Mouse (Mus musculus) retina, postnatal 7 days (tissue): ENCODE data around the gene Ccnl2.
"Not testable (repeated sequence)": the region's sequence is repeated elsewhere in the genome, so short reads cannot be mapped to it uniquely, and the experiment has no call there.

Experiments
- DNase-seq: peaks from one replicate; pipeline ENCODE4 v3.0.0-alpha.2; 2012; ENCODE audit warnings: low read depth, low spot score

Ccnl2 gene

DNA sequence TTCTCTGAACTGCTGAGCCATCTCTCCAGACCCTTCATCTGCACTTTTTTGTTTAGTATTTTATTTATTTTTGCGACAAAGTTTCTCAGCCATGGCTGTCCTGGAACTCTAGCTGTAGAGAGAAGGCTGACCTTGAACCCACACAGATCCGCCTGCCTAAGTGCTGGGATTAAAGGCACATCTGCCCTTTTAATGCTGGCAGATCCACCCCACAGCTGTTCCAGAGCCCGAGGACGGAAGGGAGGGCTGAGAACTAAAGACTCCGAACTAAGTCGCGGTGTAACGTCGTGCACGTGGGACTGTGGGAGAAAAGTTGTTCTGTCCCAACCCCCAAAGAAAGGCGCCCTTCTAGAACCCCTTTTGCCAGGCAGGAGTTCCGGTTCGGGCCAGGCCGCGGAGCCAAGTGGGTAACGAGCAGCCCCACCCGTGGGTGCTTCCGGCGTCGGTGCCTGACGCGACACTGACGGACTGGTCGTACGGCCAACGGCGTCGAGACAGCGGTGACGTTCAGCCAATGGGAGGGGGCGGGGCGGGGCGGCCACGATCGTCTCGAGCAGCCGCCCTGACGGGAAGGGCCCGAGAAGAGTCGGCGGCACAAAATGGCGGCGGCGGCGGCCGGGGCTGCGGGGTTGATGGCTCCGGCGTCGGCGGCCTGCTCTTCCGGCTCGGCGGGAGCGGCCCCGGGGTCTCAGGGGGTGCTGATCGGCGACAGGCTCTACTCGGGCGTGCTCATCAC is at the start of gene Ccnl2:
TSS of gene Ccnl2 (plus strand) at position 561 of the 736 bp plus-strand sequence.
- peak; percentile 92 for DNase-seq

DNA sequence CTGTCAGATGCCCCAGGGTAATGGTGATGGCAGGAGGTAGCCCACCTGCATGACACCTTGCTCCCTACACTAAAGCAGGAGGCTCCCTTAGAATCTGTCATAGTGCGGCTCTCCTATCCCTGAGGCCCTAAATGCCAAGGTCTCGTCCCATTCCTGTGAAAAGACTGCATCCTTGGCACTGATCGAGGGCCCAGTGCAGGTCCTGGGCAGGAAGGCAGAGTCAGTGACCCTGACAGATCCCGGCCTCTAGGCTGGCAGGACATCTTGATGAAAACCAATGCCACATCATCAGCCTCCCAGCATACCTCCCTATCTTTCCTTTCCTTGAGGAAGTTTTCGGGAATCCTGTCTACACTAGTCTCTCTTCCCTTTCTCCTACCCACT is 42.8 kb upstream of the Ccnl2 start:
- DNase-seq: no peak

DNA sequence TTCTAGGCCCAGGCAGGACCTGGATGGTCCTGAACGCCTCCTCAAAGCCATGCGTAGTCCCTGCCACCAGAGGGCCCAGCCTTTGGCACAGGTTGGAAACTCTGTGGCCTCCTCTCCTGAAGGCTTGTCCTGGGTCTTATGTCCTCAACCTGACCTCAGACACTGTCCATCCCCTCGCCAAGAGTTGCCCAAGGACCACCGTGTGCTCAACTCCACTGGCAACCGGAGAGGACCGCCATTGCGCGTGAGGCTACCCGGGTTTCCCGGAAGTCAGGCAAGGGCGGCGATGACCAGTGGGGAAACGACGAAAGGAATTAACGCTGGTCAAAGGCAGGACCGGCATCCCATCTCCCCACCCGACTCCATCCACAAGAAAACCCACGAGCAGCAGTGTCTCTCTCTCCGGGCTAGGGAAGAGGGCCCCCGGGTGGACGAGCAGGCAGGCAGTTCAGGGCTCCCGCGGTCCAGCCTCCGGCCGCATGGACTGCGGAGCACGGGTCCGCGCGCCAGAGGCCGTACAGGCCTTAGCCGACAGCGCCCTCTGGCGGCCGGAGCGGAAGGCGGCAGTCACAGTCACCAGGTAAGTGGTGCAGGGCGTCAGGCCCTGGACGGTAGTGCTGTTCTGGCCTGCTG is 42.3 kb upstream of the Ccnl2 start:
- DNase-seq: peak; percentile 84

DNA sequence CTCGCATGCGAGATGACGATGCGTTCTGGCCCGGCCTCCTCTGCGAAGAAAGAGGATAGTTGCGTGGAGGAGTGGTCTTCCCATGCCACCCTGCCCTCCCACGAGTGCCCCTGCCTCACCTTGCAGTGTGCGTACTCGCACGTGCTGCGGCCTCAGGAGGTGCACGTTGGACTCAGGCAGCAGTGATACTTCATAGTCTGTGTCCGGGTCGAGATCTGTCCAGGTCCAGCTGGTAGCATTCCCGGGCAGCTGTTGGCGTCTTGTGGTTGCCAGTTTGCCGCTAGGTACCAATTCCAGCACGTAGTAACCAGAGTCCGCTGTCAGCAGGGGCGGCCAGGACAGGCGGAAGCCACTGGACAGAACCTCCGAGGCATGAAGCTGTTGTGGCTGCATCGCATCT is 41.7 kb upstream of the Ccnl2 start:
- no peak for DNase-seq

DNA sequence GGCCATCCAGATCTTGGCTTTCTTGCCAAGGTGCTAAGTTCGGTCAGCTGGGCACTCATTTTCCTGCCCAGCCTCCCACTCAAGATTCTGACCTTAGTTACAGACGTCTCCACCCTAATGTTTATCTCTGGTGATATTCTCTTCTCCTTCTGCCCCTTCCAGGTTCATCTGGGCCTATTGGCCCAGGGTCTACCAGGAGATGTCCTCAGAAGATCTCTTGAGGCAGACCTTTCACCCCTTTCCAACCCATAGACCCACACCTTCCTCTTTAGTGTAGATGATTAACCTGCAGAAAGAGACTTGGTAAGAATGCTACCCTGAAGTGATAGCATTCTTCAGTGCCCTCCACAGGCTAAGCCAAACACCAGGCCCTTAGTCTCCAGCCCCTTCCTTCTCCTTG is 40.6 kb upstream of the Ccnl2 start:
- no peak for DNase-seq

DNA sequence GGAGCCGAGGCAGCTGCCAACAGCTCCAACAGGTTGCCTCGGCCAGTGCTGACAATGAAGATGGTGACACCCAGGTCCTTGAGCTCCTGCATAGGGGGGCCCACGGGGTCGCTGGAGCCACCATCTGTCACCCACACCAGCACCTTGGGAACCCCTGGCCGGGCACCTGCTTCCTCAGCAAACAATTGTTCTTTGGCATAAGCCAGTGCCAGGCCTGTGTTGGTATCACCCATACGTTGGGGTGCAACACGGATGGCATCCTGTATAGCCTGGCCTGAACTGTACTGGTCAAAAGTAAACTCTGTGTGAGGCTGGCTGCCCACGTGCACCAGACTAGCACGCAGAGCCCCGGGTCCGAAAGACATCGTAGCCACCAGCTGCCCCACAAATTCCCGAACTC is 39.5 kb upstream of the Ccnl2 start:
- DNase-seq: no peak

DNA sequence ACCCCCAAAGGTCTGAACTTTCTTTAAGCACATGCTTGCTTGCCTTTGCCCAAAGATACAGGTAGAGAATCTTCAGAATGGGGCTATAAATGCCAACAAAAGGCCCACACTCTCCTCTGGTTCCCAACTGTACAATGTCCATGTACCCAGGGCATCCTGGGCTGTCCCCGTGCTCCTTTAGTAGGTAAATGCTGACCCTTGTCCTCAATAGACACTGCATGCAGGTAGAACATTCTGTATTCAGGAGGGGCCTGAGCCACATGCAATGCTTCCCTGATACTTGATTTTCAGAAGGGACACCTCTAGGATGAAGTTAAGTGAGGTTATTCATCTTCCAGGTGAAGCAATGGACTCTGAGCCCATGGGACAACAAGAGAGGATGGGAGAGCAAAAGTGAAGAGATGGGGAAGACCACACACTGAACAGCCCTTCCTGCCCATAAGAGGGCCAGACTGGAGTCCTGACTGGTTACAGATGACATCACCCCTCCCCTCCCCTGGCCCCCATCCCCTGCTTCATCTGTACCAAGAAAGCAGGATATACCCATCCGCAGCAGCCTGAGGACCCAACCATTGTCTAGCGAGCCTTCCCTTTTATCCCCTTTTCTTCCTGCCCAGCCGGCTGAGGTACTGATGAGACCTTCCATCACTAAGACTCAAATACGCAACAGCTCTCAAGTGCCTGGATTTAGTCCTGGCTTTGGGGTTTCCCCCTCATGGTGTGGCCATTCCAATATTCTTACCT is 38.8 kb upstream of the Ccnl2 start:
- DNase-seq: no peak

DNA sequence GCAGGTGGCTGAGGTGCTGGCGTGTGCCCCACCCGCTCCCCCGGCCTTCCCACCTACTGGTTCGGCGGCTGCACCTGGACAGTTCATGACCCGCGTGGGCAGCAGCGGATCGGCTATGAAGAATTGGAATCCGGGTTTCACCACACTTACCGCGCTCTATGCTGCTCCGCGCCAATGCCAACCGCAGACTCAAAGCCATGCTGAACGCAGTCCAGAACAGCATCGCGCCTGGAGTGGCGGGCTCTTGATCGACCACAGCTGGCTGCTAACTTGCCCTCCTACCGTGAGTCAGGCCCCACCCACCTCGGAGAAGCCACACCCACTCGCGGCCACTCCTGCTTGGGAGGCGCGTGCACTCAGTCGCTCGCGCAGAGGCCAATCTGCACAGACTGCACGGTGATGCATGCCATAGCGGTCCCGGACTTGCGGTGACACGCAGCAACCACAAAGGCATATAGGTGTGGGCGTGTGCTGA is 38.0 kb upstream of the Ccnl2 start, which contains the start of gene Vwa1:
TSS of gene Vwa1 (minus strand) at position 419 of the 475 bp plus-strand sequence.
- DNase-seq: peak; percentile 64

DNA sequence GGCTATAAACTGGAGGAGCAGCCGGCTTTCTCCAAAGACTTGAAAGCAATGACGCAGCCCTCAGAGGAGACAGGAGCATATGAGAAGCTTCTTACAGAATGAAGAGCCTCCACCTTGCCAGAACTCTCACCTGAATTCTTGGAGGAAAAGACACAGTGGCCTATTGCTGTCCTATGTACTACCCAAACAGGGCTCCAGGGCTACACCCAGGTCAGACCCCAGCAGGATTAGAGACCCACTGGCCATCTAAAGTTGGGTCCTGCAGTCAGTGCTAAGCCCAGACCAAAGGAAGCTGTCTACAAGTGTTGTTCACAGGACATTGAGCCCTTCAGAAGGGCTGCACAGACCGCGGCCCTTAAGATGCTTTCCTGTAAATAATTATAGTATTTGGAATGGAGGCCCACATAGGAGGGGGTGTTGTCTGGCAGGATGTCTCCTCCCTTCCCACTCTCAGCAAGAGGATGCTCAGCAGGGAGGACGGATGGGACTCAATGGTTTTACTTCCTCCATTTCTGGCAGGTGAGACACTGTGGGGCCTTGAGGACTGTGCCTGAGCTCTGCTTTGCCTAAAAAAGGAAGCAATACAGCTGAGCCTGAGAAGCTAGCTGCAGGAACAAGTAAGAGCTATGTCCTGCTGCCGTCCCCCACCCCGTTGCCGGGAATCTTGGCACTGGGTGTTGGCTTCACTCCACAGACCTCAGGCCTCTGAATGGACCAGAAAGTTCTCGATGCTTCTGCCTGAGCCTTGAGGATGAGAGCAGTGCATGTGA is 37.1 kb upstream of the Ccnl2 start:
- DNase-seq: no peak

DNA sequence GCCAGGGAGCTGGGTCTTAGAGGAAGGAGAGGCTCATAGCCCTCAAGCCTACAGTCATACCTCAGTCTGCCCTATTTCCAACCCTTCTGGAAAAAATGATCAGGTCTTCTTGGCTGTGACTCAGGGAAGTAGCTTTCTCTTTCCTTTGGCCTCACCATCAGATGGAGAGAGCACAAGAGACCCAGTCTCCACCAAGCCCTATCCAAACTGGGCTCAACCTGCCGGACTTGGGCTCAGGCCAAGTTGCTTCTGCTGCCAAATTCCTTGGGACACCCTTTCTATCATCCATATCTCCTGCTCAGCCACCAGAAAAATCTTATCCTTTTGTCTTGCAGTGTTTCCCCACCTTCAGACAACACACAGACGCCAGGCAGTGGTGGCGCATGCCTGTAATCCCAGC is 36.4 kb upstream of the Ccnl2 start:
- no peak for DNase-seq

DNA sequence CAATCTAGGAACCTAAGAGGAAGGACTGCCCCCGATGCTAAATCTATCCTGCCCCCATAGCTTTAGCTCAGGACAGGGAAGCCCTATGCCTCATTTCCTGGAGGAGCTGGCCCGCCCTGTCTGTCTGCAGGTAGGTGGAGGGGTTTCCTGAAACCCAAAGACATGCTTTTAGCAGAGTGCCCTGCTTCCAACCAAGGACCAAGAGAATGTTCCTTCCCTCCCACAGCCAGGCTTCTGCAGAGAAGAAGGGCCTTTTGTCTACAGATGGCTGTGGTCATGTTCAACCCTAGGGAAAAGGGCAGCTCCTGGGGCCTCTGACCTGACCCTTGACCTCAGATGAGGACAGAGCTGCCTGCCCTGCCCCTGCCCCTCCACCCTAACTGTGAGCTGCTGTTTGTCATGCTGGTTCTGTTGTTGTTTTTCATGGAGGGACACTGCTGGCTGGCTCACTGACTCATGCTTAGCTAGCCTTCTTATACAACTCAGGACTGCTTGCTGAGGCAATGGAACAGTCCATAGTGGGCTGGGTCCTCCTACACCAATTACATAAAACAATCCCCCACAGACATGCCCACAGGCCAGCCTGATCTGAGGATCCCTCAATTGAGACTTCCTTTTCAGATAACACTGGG is 35.5 kb upstream of the Ccnl2 start:
- DNase-seq: no peak

DNA sequence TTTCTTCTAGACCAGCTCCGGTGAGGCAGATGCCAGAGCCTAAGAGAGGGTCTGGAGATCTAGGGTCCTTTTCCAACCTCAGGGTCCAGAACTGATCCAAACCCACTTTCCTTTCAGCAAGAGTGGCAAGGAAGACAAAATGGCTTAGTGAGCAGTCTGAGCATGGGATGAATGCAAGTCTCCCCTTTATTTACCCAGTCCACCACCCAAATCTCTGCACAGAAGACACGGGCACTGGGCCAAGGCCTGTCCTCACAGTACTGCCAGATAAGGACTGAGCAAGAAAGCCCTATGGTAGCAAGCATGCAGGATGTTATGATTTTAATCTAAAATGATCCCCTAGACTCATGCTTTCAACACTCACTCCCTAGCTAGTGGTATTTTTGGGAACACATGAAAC is 34.5 kb upstream of the Ccnl2 start:
- DNase-seq: no peak

DNA sequence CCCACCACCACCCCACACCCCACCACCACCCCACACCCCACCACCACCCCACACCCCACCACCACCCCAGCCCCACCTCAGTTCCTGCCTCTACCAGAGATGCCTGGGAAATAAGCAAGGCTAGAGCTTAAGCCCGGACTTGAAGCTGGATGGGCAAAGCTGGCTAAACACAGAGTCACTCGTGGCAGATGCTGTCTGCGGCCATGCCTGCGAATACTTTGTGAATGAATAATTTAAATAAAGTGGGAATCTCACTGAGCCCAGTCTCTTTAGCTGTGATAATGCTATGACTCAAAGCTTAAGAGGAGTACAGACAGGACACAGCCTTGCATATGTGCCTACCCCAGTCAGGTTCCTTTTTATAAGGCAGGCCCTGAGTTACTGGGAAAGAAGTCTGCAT is 32.8 kb upstream of the Ccnl2 start:
- DNase-seq: no peak

DNA sequence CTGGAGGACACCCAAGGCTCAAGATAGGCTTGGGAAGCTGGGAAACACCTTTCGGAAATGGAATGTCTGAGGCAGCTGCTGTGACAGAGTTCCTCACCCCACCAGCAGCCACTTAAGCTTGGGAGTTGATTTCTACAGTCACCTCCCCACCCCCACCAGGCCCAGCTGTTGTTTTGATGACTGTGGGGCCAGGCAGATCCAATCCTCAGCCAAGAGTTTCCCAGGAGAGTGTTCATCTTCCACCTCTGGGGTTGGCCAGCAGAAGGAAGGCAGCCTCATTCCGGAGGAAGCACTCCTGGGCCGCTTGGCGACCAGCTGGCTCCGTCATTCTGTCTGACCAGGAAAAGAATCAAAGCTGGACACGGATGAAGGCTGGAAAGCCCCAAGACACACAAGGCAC is 31.4 kb upstream of the Ccnl2 start:
- DNase-seq: no peak

DNA sequence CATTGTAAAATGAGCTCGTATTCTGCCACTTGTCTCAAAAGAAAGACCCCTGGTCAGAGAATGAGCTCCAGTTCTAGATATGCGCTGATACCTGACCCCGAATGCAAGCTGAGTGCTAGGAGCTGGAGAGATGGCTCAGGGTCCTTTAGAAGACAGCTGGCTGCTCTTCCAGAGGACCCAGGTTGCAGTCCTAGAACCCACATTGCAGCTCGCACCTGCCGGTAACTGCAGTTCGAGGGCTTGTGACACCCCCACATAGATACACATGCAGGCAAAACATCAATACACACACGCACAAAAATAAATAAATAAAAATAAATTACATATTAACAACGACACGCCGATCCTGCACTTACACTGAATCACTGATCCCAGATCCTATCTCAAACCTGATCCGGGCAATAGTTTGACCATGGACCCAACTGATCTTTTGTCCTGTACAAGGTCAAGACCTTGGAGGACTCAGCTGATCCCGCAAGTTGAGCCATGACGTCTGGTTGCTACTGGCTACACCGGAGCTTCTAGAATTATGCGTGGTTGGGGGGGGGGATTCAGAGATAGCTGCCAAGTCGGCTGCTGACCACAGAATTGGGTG is 28.7 kb upstream of the Ccnl2 start:
- no peak for DNase-seq

DNA sequence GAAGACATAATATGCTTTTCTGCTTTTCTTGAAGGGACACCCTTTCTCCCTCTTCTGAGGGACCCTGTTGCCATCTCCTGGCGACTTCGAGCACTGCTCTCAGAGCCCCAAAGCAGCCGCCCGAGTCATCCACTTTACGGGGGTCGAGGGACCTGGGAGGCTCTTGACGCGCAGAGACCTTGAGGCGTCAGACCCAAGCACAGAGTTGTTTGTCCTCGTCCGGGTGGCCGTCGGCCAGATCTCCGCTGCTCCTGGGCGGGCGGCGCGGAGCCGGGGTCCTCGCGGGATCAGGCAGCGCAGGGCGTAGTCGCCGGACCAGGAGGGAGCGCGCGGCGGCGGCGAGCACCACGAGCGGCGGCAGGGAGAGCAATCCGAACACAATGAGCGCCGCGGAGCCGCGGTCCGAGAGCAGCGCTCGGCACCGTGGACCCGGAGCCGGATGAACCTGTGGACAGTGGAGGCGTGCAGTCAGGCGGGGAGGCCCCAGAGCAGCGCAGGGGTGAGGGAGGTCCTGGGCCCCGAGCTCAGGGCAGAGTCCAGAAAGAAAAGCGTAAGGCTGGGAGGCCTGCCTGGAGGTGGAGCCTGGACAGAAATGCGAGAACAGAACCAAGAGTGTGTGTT is 28.1 kb upstream of the Ccnl2 start:
- peak; percentile 65 for DNase-seq

DNA sequence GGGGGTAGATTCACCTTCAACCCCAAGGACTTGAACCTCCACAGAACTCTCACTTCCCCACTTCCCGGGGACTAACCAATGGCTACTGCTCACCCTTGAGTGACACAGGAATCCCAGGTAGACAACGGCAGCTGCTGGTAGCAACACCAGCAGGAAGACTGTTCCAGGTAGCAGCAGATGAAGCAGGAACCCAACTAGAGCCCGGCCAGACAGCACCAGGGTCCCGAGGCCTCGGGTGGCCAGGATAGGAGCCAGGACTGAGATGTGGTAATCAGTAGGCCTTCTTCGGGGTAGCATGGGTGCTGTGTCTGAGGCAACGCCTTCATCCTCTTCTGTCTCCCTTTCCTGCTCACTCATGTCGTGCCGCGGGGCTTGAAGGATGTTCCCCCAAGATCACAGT is 27.0 kb upstream of the Ccnl2 start:
- no peak for DNase-seq

DNA sequence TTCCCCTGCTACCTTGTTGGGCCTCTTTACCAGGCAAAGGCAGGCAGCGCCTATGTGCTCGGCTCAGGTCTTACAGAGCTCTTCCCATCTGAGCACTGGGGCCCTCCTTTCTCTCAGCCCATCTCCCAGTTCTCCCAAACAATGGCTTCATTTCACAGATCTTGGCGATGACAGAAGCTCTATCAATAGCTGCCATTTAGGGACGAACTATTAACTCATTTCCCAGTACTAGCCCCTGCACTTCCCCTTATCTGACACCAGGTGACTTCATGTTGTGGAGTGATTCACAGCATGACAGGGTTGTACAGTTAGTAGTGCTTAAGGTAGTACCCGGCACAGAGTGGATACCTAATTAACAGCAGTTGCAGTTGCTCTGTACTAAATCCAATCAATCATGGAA is 26.5 kb upstream of the Ccnl2 start, which contains the start of gene Tmem88b:
TSS of gene Tmem88b (minus strand) at position 56 of the 400 bp plus-strand sequence.
- DNase-seq: no peak

DNA sequence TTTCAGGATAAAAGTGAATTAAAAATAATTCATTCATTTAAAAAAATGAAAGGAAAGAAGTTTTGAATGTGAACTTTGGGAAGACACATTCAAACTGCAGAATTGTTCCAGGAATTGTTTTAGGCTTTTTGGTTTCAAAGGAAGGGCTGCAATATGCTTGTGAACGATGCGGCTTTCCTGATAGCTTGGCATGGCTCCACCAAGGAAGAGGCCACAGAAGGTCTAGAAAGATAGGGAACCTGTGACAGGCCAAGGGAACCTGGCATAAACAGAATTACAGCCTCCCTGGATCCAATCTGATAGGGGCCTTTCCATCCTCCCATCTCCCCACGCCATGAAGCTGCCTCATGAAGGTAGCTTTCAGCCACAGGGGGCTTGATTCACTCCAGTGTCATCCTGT is 24.0 kb upstream of the Ccnl2 start:
- DNase-seq: no peak

DNA sequence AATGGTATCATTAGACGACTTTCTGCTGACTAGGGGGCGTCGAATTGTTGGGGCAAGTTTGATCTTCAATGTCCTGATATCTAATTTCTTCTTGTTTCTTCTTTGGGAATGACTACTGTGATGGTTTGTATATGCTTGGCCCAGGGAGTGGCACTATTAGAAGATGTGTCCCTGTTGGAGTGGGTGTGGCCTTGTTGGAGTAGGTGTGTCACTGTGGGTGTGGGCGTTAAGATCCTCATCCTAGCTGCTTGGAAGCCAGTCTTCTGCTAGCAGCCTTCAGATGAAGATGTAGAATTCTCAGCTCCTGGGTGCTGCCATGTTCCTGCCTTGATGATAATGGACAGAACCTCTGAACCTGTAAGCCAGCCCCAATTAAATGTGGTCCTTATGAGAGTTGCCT is 23.5 kb upstream of the Ccnl2 start:
- DNase-seq: not testable (repeated sequence)
